Mouse (Mus musculus): Measurements from ENCODE around the gene H2-Ke6. TPM values are rescaled to one million over a fixed set of nuclear protein-coding genes. Genes with fewer than 3 reads are reported as not detected.

H2-Ke6 gene
- polyA plus RNA-seq, 1 experiment = 75.8 TPM

DNA sequence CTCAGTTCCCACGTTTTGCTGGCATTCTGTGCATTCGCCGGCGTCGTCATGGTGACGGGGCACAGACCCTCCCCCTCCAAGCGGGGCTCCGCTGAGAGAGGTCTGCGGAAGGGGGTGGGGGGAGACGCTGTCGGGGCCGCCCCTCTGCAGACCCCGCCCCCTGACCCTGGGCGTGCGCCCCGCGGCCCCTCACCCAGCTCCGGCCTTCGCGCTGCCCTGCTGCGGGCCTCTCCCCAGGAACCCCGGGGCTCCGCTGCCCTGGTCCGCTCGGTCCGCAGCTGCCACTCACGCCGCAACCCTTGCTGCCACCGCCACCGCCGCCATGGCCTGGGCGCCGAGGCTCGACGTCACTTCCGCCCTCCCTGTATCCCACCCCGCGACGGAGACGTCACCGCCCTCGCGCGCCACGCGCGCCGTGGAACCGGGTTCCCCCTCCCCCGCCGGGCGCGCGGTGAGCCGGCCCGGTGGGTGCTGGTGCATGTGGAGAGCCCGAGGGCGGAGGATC, 3.5 kb downstream of the H2-Ke6 start, which contains the start of gene Ring1:
Ring1 (minus strand) TSS at position 364 of the 505 bp plus-strand sequence.
- TF ChIP-seq CTCF (IDR thresholded peaks at IDR 0.05; ENCODE audit: extremely low read depth, insufficient read length, insufficient replicate concordance, low read depth, low read length) = no peak
- peak; percentile 73 for TF ChIP-seq POLR2A (IDR thresholded peaks at IDR 0.05; ENCODE audit: low read depth, low read length)
- WGBS = under 1% methylated on average over 57 of the region's 58 CpGs
- Histone ChIP-seq H3K27me3 (ENCODE audit: control insufficient read depth, insufficient read depth, low read length) (no peaks in the 10 kb centered on the region), H3K36me3 (ENCODE audit: control insufficient read depth, insufficient read depth, low read length) (peaks cover 27% of the 10 kb centered on the region), H3K4me3 (ENCODE audit: low read depth, low read length) (peak within 1 kb of the TSS; percentile 76), H3K27ac (ENCODE audit: insufficient read depth, low read depth, low read length) (peak within 1 kb of the TSS; percentile 45), H3K4me1 (ENCODE audit: control insufficient read depth, insufficient read depth, insufficient read length, low read length) (peaks cover 12% of the 10 kb centered on the region)

- TF ChIP-seq POLR2A (IDR thresholded peaks at IDR 0.05; ENCODE audit: low read depth, low read length) = no peak
- no peak for TF ChIP-seq CTCF (IDR thresholded peaks at IDR 0.05; ENCODE audit: extremely low read depth, insufficient read length, insufficient replicate concordance, low read depth, low read length)
- Histone ChIP-seq H3K36me3 (ENCODE audit: control insufficient read depth, insufficient read depth, low read length) (peaks cover 20% of the 10 kb centered on the region), H3K4me3 (ENCODE audit: low read depth, low read length) (peak overlapping the region; percentile 76; the same call in 1 of the 2 replicates), H3K4me1 (ENCODE audit: control insufficient read depth, insufficient read depth, insufficient read length, low read length) (peaks cover 12% of the 10 kb centered on the region), H3K27me3 (ENCODE audit: control insufficient read depth, insufficient read depth, low read length) (no peaks in the 10 kb centered on the region), H3K27ac (ENCODE audit: insufficient read depth, low read depth, low read length) (no peak overlapping the region)
- WGBS = 55% methylated on average over 9 of the region's 9 CpGs
Measured at GRCm38 (mm10) chr17:34023678-34024077, 4.2 kb downstream of the H2-Ke6 start.

- peaks cover 11% of the 10 kb centered on the region for H3K4me1 ChIP-seq (ENCODE audit: control insufficient read depth, insufficient read depth, insufficient read length, low read length)
- no peak for TF ChIP-seq POLR2A (IDR thresholded peaks at IDR 0.05; ENCODE audit: low read depth, low read length)
- TF ChIP-seq CTCF (IDR thresholded peaks at IDR 0.05; ENCODE audit: extremely low read depth, insufficient read length, insufficient replicate concordance, low read depth, low read length) = no peak
- no peak overlapping the region for H3K4me3 ChIP-seq (ENCODE audit: low read depth, low read length)
- peaks cover 17% of the 10 kb centered on the region for H3K36me3 ChIP-seq (ENCODE audit: control insufficient read depth, insufficient read depth, low read length)
- H3K27me3 ChIP-seq (ENCODE audit: control insufficient read depth, insufficient read depth, low read length) = no peaks in the 10 kb centered on the region
- WGBS = 94% methylated on average over 20 of the region's 20 CpGs
- H3K27ac ChIP-seq (ENCODE audit: insufficient read depth, low read depth, low read length) = no peak overlapping the region
Measured at GRCm38 (mm10) chr17:34022987-34023386, 4.9 kb downstream of the H2-Ke6 start.

DNA sequence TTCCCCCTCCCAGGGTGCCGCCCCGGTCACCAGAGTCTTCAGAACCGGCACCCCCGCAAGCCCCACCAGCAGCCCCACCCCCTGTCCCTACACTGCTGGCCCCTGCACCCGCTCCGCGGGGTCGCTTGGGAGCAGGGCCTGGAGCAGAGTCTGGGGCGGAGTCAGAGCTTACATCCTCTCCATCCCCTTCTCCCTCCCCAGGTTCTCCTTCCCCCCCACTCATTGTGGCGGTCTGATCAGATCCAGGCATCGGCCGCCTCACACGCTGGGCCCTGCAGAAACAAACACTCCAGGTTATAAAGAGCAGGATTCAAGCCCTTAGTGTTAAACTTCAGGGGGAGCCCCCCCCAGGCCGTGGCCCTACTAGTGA, 5.5 kb downstream of the H2-Ke6 start:
- WGBS = 93% methylated on average over 14 of the region's 14 CpGs
- peaks cover 17% of the 10 kb centered on the region for H3K36me3 ChIP-seq (ENCODE audit: control insufficient read depth, insufficient read depth, low read length)
- H3K4me1 ChIP-seq (ENCODE audit: control insufficient read depth, insufficient read depth, insufficient read length, low read length) = peaks cover 10% of the 10 kb centered on the region
- H3K27me3 ChIP-seq (ENCODE audit: control insufficient read depth, insufficient read depth, low read length) = no peaks in the 10 kb centered on the region
- no peak for TF ChIP-seq POLR2A (IDR thresholded peaks at IDR 0.05; ENCODE audit: low read depth, low read length)
- no peak for TF ChIP-seq CTCF (IDR thresholded peaks at IDR 0.05; ENCODE audit: extremely low read depth, insufficient read length, insufficient replicate concordance, low read depth, low read length)
- H3K27ac ChIP-seq (ENCODE audit: insufficient read depth, low read depth, low read length) = no peak overlapping the region
- H3K4me3 ChIP-seq (ENCODE audit: low read depth, low read length) = no peak overlapping the region

DNA sequence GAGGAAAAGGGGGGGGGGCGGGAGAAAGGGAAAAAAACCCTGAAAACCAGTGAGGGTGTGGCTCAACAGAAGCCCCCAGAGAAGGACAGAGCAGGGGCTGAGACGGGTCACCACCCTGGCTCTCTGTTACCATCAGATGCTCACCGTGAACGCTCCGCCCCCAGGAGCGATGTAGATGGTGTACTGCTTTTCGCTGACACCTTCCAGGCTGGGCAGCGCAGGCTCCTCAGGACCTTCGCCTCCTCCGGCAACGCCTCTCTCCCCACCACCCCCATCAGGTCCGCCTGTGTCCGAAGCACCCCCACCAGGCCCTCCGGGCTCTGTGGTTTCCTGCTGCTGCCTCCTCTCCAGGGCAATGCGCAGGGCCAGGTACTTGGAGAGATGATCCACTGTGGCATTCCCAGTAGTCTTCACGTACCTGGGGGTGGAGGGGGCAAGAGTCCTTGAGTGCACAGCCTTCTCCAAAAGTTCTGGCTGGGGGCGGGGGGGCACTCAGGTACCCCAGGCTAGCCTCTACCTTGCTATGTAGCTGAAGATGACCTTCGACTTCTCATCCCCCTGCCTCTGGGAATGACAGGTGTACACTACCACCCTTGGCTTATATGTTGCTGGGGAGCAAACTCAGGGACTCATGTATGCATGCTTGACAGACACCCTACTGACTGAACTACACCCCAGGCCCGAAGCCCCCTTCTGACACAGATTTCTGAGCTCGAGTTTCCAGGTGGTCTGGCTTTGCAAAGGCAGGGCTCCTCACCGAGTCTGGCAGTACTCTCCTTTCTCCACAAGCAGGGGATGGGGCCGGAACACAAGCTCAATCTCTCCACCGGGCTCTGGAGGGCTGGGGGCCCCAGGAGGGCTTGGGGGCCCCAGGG, 6.1 kb downstream of the H2-Ke6 start:
- WGBS = 98% methylated on average over 23 of the region's 23 CpGs
- H3K27me3 ChIP-seq (ENCODE audit: control insufficient read depth, insufficient read depth, low read length) = no peaks in the 10 kb centered on the region
- peaks cover 17% of the 10 kb centered on the region for H3K36me3 ChIP-seq (ENCODE audit: control insufficient read depth, insufficient read depth, low read length)
- peaks cover 4% of the 10 kb centered on the region; the same call in 1 of the 2 replicates for H3K4me1 ChIP-seq (ENCODE audit: control insufficient read depth, insufficient read depth, insufficient read length, low read length)
- H3K27ac ChIP-seq (ENCODE audit: insufficient read depth, low read depth, low read length) = no peak overlapping the region
- TF ChIP-seq CTCF (IDR thresholded peaks at IDR 0.05; ENCODE audit: extremely low read depth, insufficient read length, insufficient replicate concordance, low read depth, low read length) = no peak
- no peak for TF ChIP-seq POLR2A (IDR thresholded peaks at IDR 0.05; ENCODE audit: low read depth, low read length)
- no peak overlapping the region for H3K4me3 ChIP-seq (ENCODE audit: low read depth, low read length)

- H3K4me1 ChIP-seq (ENCODE audit: control insufficient read depth, insufficient read depth, insufficient read length, low read length) = no peaks in the 10 kb centered on the region
- TF ChIP-seq CTCF (IDR thresholded peaks at IDR 0.05; ENCODE audit: extremely low read depth, insufficient read length, insufficient replicate concordance, low read depth, low read length) = no peak
- TF ChIP-seq POLR2A (IDR thresholded peaks at IDR 0.05; ENCODE audit: low read depth, low read length) = no peak
- no peak overlapping the region for H3K4me3 ChIP-seq (ENCODE audit: low read depth, low read length)
- no peaks in the 10 kb centered on the region for H3K27me3 ChIP-seq (ENCODE audit: control insufficient read depth, insufficient read depth, low read length)
- H3K27ac ChIP-seq (ENCODE audit: insufficient read depth, low read depth, low read length) = no peak overlapping the region
- 96% methylated on average over 8 of the region's 8 CpGs for WGBS
- H3K36me3 ChIP-seq (ENCODE audit: control insufficient read depth, insufficient read depth, low read length) = no peaks in the 10 kb centered on the region
Measured at GRCm38 (mm10) chr17:34013436-34013835, 14.4 kb downstream of the H2-Ke6 start.

DNA sequence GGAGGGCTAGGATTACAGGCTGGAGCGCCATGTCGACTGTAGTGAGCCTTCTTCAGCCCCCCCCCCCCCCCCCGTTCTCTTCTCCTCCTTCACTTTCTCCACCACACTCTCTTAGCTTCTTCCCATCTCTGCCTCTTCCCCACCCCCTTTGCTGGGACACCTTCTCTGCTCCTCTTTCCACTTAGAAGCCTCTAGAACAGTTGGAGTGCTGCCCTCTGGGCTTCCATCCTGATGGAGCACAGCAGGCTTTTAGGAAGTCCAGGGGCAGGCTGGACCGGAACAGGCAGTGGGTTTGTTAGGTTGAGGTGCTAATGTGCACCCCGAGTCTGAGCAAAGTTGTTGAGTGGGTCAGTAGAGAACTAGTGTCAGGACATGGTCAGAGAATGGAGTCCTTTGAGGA, 17.7 kb downstream of the H2-Ke6 start:
- H3K4me1 ChIP-seq (ENCODE audit: control insufficient read depth, insufficient read depth, insufficient read length, low read length) = no peaks in the 10 kb centered on the region
- no peak overlapping the region for H3K4me3 ChIP-seq (ENCODE audit: low read depth, low read length)
- no peaks in the 10 kb centered on the region for H3K36me3 ChIP-seq (ENCODE audit: control insufficient read depth, insufficient read depth, low read length)
- WGBS = 71% methylated on average over 5 of the region's 5 CpGs
- H3K27ac ChIP-seq (ENCODE audit: insufficient read depth, low read depth, low read length) = no peak overlapping the region
- no peaks in the 10 kb centered on the region for H3K27me3 ChIP-seq (ENCODE audit: control insufficient read depth, insufficient read depth, low read length)
- TF ChIP-seq POLR2A (IDR thresholded peaks at IDR 0.05; ENCODE audit: low read depth, low read length) = no peak
- TF ChIP-seq CTCF (IDR thresholded peaks at IDR 0.05; ENCODE audit: extremely low read depth, insufficient read length, insufficient replicate concordance, low read depth, low read length) = no peak

Measured in small intestine, adult 2 months (tissue).